Mouse (Mus musculus) right cerebral cortex, adult 2 months (tissue): ENCODE measurements around the gene Simc1.

Source experiments
- DNase-seq, 2 experiments: peaks; one replicate each; pipeline ENCODE4 v3.0.0; 2021 to 2022; ENCODE audit warnings: low spot score in 2 of 2

The Simc1 gene

GRCm38 (mm10) chr13:54532134-54532533, 28.6 kb downstream of the Simc1 start:
- DNase-seq = no peak

- no peak for DNase-seq
These were observed 44.5 kb downstream of the Simc1 start for GRCm38 (mm10) chr13:54548036-54548435.

- DNase-seq = no peak
These were observed 52.6 kb downstream of the Simc1 start for GRCm38 (mm10) chr13:54556176-54556575.

GRCm38 (mm10) chr13:54556796-54557195, 53.2 kb downstream of the Simc1 start:
- no peak for DNase-seq

GRCm38 (mm10) chr13:54557652-54558051, 54.1 kb downstream of the Simc1 start:
- DNase-seq = no peak

- no peak for DNase-seq
These were observed 56.1 kb downstream of the Simc1 start for GRCm38 (mm10) chr13:54559656-54560055.

GRCm38 (mm10) chr13:54560608-54561007, 57.0 kb downstream of the Simc1 start:
- peak; percentile 30 to 53 for DNase-seq

GRCm38 (mm10) chr13:54562562-54562961, 59.0 kb downstream of the Simc1 start:
- DNase-seq = no peak

- DNase-seq = peak in 1 of 2 experiments; percentile 25
These were observed 60.9 kb downstream of the Simc1 start for GRCm38 (mm10) chr13:54564232-54565200.

GRCm38 (mm10) chr13:54565201-54565581, 61.6 kb downstream of the Simc1 start, which contains the start of gene 4833439L19Rik:
TSS of gene 4833439L19Rik (minus strand) at chr13:54565435.
- DNase-seq = peak; percentile 96 to 97

- peak; percentile 38 to 47 for DNase-seq
These were observed 62.2 kb downstream of the Simc1 start for GRCm38 (mm10) chr13:54565594-54566345.

GRCm38 (mm10) chr13:54568380-54568779, 64.8 kb downstream of the Simc1 start:
- DNase-seq = no peak

- no peak for DNase-seq
These were observed 65.7 kb downstream of the Simc1 start for GRCm38 (mm10) chr13:54569282-54569681.

- no peak for DNase-seq
These were observed 67.2 kb downstream of the Simc1 start for GRCm38 (mm10) chr13:54570736-54571135.

- no peak for DNase-seq
These were observed 68.1 kb downstream of the Simc1 start for GRCm38 (mm10) chr13:54571637-54572036.

- DNase-seq = no peak
These were observed 69.0 kb downstream of the Simc1 start for GRCm38 (mm10) chr13:54572621-54573020.

- peak; percentile 70 to 82 for DNase-seq
These were observed 71.4 kb downstream of the Simc1 start, which contains the start of gene Arl10 for GRCm38 (mm10) chr13:54574854-54575481. TSS of gene Arl10 (plus strand) at chr13:54575015.

- DNase-seq = no peak
These were observed 71.9 kb downstream of the Simc1 start for GRCm38 (mm10) chr13:54575489-54575888.

- DNase-seq = no peak
These were observed 74.3 kb downstream of the Simc1 start for GRCm38 (mm10) chr13:54577652-54578507.

- no peak for DNase-seq
These were observed 77.8 kb downstream of the Simc1 start for GRCm38 (mm10) chr13:54581385-54581784.

GRCm38 (mm10) chr13:54582126-54582525, 78.5 kb downstream of the Simc1 start:
- DNase-seq = no peak
